Mouse (Mus musculus) kidney, adult 9 months (tissue): ENCODE measurements around the gene Cdkn2aipnl.
A peak's percentile ranks its signal among the peaks of the same experiment; 100 is the strongest.

Experiments
- DNase-seq: peaks from one replicate; pipeline ENCODE4 v3.0.0; 2022

Cdkn2aipnl gene

DNA sequence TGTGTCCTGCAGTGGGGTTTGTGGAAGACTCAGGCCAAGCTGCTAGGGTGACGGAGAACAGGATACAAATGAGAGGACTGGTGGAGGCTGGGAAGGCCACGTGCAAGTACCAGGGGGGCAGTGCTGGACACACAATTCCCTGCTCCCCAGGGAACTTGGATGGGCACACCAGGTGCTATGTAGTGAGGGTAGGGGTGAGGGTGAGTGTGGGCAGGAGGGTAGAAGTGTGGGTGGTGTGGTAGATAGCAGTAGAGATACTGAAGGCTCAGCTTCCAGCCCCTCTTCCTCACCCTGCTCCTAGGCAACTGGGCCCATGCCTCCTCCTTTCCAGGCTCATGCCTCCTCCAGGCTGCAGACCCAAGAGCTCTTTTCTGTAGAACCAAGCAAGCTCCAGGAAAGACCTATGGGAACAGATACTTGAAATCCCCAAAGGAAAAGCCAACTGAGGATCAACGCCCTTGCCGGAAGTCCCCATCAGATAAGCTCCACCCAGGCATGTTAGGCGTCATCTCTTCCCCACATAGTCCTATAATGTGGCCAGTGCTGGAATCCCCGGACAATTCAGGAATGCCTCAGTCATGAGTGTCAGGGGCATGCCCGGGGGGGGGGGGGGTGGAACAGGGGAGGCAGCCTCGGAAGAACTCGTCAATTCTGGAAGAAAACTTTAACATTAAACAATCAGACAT, 18.2 kb upstream of the Cdkn2aipnl start:
- no peak for DNase-seq

DNA sequence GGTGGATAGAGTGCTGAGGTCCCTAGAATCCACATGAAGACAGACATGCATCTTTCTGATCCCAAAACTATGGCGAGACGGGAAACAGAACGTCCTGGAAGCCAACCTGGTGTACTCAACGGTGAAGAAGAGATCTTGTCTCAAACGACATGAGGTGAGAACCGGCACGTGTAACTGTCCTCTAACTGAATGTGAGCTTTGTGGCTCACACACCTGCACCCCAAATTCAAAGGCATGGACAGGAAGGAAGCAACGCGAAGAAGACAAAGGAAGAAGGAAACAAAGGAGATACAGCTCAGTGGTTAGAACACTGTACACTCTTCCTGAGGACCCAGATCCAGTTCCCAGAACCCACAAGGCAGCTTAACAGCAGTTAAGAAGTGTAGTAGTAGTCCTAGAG, 17.5 kb upstream of the Cdkn2aipnl start:
- DNase-seq: no peak

DNA sequence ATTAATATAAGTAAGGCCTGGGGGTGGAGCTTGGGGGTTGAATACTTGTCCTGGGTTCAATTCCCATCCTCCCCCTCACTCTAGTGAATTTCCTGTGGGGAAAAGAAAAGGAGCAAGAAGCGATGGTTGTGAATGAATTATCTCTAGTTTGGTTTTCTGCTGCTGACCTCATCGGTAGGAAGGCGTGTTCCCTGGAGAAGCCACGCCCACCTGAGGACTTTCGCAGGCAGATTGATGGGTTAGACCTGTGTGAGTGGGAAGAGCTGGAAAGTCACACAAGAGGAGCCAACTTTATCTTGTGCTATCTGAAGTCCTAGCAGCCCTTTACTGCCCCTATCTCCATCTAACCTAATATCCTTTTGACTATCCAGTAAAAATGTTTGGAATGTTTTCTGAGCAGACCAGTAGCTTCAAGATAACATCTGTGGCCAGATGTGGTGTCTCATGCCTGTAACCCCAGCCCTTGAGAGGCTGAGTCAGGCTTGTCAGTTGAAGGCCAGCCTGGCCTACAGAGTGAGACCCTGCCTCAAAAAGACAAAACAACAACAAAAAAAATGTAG, 15.5 kb upstream of the Cdkn2aipnl start:
- no peak for DNase-seq

DNA sequence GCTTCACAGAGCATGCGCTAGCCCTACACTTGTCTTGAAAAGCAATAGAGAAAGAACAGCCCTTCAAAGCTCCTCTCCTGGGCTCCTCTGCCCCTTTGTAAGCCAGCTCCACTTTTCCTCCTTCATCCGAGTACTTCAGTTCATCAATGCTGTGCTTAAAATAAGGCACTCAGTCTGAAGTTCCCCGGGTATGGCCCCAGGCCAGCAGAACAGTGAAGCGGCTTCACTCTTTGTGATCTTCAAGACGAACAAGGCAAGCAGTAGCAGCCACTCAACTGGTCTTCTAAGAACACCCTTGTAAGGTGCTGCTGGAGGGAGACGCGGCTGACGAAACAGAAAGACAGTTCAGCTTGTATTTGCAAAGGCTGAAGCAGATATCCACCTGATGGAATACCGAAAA, 11.3 kb upstream of the Cdkn2aipnl start:
- DNase-seq: no peak

- no peak for DNase-seq
Measured at GRCm38 (mm10) chr11:51957760-51958159, 9.7 kb upstream of the Cdkn2aipnl start.

DNA sequence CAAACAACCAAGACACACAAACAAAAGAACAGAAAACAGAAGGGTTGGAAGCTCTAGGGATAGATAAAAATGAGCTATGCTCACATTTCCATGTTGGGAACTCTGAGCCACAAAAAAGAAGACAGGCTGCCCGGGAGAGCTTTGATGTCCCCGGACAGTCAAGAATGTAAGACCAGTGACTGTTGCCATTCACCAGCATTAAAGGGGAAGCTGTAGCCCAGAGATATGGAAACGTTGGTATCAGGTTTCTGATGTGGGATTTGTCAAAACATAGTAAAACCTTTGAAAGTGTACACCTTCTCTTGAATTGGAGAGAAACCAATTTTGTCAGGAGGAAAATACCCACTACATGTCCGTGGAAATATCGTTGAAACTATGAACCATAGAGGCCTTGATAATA, 8.0 kb upstream of the Cdkn2aipnl start:
- no peak for DNase-seq

DNA sequence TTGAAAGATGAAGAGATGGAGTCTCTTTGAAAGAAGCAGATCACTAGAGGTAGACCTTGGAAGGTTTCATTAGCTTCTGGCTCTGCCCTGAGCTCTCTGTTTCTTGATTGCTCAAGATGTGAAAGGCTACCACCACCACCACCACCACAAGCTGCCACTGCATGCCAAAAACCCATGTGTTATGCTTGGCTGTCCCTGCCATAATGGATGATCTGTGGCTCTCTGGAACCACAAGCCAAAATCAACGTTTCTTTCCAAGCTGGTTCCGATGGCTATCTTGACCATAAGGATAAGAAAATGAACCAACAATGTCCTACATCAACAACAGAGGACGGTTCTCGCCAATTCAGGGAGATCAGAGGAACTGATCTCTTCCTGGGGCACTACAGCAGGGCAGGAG, 7.4 kb upstream of the Cdkn2aipnl start:
- DNase-seq: no peak

DNA sequence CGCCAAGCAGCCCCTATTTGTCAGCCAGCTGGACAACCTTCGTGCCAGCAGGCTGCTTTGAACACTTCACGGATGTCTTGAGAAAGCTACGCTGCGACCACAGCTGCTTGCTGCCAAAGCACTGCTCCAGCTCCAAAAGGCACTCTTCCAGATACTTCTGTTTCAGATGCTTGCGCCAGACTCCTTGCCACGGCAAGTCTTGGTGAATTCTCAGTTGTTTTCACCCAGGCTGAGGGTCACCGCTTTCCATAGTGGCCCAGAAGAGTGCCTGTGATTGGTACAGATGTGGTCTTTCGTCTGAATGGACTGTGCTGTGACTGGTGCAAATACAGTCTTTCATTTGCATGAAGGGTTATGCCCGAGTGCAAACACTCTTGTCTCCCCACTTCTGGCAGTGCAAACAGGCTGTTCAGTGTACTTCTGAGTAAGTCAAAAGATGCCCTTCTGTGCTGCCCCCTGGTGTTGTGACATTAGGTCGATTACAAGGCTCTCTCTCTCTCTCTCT, 6.4 kb upstream of the Cdkn2aipnl start:
- no peak for DNase-seq

- DNase-seq: no peak
Measured at GRCm38 (mm10) chr11:51961761-51962160, 5.7 kb upstream of the Cdkn2aipnl start.

- DNase-seq: no peak
Measured at GRCm38 (mm10) chr11:51962277-51962676, 5.2 kb upstream of the Cdkn2aipnl start.

- DNase-seq: no peak
Measured at GRCm38 (mm10) chr11:51966651-51967050, 810 bp upstream of the Cdkn2aipnl start.

DNA sequence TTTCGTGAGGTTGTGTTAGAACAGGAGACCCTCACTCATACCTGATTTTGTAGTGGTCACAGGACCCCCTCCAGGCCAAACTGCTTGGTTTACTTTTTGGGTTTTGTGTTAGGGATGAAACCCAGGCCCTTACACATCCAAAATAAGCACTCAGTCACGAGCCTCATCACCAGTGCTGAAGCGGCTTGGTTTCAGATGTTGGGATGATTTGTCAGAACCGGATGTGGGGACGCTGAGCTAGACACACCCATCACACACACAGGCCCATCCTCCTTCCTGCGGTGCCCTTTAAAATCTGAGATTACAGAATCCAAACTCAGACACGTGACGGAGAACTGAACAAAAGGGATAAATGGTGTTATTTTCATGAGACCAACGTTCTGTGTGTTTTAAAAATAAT, 1.4 kb downstream of the Cdkn2aipnl start:
- DNase-seq: no peak

GRCm38 (mm10) chr11:51969511-51969910, 2.0 kb downstream of the Cdkn2aipnl start:
- DNase-seq: no peak

DNA sequence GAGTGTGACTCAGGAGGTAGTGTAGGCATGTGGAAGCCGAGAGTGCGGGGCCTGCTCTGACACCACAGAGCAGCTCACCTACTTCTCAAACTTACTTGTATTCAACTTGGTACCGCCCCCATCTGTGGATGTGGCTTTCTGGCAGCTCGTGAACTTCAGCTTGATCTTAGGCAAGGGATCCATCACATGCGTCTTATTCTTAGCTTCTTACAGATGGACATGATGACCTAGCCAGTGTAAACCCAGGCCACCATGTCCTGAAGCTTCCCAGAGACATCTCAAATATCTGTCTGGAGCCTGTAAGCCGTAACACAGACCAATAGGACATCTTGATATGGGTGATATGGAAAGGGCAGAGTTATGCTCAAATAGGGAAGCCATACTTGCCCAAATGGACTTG, 4.2 kb downstream of the Cdkn2aipnl start:
- DNase-seq: no peak

DNA sequence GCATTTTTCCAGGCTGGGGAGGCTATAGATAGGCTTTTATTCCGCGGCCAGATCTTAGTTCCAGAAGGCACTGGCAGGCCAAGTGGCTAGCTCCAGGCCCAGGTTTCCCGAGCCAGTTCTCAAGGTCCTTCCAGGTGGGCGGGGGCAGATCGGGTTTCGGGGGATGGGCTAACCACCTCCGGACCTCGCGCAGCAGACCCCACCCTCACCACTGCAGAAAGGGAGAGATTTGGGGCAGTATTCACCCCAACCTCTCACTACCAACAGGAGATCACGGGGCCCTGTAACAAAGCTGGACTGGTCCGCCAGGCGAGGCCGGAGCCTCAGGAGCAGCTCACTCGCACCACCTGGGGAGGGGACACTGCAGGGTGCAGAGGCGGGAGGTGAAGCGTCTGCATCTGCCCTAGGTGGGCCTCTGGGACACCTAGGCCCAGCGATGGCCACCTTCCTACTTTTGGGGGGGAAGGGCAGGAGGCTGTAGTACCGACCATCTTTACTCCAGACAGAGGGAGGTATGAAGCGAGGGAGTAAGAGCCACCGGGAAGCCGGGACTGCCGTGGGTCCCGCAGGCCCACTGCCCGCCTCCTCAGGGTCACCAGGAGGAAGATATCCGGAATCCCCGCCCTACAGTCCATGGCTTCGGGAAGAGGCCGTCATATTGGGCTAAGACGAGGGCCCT, 32.3 kb downstream of the Cdkn2aipnl start:
- peak; percentile 77 for DNase-seq

GRCm38 (mm10) chr11:52000290-52000962, 33.0 kb downstream of the Cdkn2aipnl start, which contains the start of gene Ube2b:
TSS of gene Ube2b (minus strand) at chr11:52000762.
- peak; percentile 99 for DNase-seq

DNA sequence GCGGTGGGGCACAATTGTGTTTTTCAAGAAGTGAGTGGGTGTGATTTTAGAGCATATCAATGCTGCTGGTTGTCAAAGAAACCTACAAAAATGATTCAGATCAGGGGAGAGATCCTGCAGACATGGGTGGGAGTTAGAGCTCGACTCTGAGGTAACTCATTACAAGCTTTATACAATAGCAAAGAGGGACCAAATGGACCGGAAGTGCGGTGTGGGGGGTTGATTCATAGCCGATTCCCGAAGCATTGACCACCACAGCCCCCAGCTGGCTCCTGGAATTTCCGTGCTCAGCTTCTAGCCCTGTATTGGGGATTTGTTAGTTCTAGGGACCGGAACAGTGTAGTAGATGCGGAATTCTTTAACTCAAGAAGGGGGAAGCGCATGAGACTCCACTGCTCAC, 33.9 kb downstream of the Cdkn2aipnl start:
- no peak for DNase-seq

- no peak for DNase-seq
Measured at GRCm38 (mm10) chr11:52001861-52002260, 34.4 kb downstream of the Cdkn2aipnl start.

- DNase-seq: peak; percentile 60
Measured at GRCm38 (mm10) chr11:52002842-52003504, 35.5 kb downstream of the Cdkn2aipnl start.

DNA sequence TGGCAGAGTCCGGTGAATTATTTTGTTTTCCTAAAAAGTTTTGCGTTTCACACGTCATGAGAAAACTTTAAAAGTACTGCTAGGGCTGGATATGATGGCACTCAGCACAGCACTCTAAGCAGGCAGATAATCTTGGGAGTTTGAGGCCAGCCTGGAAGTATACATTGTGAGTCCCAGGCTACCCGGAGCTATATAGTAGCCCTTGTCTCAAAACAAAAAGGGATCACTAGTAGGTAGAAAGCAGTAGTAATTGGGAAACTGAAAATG, 36.0 kb downstream of the Cdkn2aipnl start:
- no peak for DNase-seq

DNA sequence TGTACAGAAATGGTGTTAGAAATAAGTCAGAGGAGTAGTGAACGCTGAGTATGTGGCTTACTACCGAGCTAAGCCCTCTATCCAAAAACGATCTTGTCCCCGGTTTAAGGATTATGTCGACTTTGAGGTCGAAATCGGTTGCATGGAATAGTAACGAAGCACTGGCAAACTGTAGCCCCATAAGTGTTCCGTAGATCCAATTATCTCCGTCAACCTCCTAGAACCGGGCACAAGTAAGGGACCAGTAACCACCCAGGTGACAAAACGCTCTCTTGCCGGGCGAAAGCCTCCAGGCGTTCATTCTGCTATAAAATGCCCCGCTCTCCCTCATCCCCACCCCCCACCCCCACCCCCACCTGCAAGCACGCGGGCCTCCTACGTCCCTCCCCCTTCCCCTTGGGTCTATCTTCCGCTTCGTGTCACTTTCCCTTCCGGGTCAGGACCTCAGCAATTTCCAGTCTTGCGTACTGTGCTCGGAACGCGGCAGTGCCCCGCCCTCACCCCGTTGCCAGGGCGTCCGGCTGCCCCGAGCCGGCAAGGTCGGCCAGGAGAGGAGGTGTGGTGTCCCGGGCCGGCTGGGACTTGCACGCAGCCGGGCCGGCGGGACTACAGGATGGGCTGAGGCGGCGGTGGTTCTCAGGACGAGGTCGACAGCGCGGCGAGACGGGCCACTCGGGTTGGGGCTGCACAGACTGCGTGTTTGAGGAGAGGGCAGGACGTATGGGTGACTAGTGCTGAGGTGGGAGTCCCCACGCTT, 36.5 kb downstream of the Cdkn2aipnl start, which contains the start of gene Cdkl3:
Gene Cdkl3 (plus strand): TSS at position 450 of the 757 bp plus-strand sequence.
- DNase-seq: peak; percentile 97

- no peak for DNase-seq
Measured at GRCm38 (mm10) chr11:52005586-52005985, 38.1 kb downstream of the Cdkn2aipnl start.
